Mouse (Mus musculus) small intestine, adult 2 months (tissue): ENCODE measurements around the gene Prodh2.

Experiments
- CTCF ChIP-seq: fragments of 200-500 bp; IDR thresholded peaks from 2 replicates; pipeline ENCODE4 v1.5.1; 2012; ENCODE audit warnings: low read depth, mild to moderate bottlenecking, control low read depth, inconsistent platforms, low read length, moderate library complexity, mixed read lengths; ENCODE audit not compliant: insufficient replicate concordance, insufficient read length; ENCODE audit errors: extremely low read depth
- POLR2A ChIP-seq: fragments of 200-500 bp; IDR thresholded peaks from 2 replicates; pipeline ENCODE4 v1.6.1; 2012; ENCODE audit warnings: low read depth, mild to moderate bottlenecking, control low read depth, inconsistent platforms, low read length, moderate library complexity

DNA sequence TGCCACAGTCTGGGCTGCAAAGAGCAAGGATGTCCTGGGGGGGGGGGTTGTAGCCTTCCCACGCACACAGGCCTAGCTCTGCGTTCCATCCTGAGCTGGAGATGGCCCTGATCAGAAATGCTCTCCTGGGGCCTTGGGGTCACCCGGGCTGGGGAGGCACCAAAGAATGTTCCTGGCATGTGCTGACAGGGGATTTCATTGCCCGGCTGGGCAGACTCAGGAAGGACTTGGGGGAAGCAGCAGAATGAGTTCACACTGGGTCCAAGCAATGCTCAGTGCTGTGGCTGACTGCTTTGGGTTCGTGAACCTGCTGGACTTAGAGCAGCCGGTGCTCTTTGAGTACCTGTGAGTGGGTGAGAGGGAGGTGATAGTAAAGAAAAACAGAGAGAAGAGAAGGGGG lies 33.9 kb upstream of the Prodh2 start:
- TF ChIP-seq CTCF (no peak), POLR2A (no peak)
